Mouse (Mus musculus): ENCODE measurements around the gene Abi3.

Abi3 gene

GRCm38 (mm10) chr11:95783958-95784357 is 58.3 kb downstream of the Abi3 start:
- no peak for DNase-seq

DNA sequence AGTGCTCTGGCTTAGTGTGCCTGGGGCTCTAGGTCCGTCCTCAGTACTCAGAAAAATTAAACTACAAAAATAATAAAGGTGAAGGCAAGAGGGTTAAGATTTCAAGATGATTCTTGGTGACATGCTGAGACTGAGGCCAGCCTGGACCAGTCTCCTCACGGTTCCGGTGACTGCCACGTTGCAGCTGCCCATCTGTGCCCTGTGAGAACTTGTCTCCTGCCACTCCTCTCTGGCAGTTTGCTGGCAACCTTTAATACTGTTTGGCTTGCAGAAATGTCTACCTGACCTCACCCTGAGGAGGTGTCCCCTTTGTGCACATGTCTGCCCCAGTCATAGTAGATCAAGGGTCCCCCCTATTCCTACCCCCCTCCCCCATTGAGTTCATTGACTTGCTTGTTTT is 58.8 kb downstream of the Abi3 start:
- DNase-seq = no peak

DNA sequence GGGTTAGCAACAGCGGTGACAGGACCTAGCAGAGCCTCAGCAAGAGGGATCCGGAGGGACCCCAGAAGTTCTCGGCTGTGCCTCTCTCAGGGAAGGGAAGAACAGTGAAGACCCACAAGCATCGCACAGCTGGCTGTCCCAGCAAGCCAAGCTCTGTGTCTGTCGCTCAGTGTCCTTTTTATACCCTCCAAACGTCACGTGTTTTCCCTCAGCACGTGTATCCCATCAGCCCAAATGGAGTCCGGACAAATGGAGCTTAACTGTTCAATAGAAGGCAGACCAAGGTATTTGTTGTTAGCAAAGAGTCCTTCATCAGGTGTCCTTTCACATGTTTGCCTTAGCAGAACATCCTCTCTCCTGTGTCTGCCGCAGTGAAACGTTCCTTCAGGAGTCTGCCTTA is 60.7 kb downstream of the Abi3 start:
- no peak for DNase-seq

DNA sequence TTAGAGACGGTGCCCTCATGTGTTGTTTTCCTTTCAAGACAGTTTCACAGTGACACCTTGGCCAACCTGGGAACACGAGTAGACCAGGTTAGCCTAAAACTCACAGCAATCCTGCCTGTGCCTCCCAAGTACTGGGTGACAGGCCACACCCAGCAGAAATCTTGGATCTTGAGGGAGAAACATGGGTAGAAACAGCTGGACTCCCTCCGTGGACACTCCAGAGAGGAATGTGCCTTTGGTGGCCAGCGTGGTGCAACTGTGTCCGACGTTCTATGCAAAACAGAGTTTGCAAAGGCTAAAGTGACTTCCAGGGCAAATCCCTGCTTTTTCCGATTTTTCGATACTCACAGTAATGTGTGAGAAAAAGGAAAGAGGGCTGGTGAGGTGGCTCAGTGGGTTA is 61.8 kb downstream of the Abi3 start:
- DNase-seq = peak; percentile 51 to 60
